8 mouse cellular contexts compared by ENCODE assay signal in genomic region chr17:66451143-66451542, GRCm38 (mm10). TPM values are rescaled to one million over a fixed set of nuclear protein-coding genes. Genes with fewer than 3 reads are reported as not detected.
DNase-seq lines count a peak whose midpoint lies in the region; ATAC-seq and TF ChIP-seq lines count a peak whose summit lies in the region.

No protein-coding gene starts in this region.

- DNase-seq in adrenal gland, adult 18-20 months (ENCODE audit: low spot score in 2 of 2): peak; percentile 89 to 90
- peak; percentile 97 for DNase-seq in embryo, embryonic 10 days (ENCODE audit: low spot score)
- peak; percentile 50 for DNase-seq in gastrocnemius, postnatal 25 days
- DNase-seq in induced T-regulatory cell, adult 2 months (ENCODE audit: low read depth): peak; percentile 77
- peak; percentile 84 to 92 for DNase-seq in left cerebral cortex, adult 2 months (ENCODE audit: extremely low spot score in 1 of 2, low spot score in 2 of 2)
- DNase-seq in mesoderm, embryonic 11.5 days (ENCODE audit: low read depth, low spot score): peak; percentile 94
- peak; percentile 82 for DNase-seq in right cerebral cortex, postnatal 36 days (ENCODE audit: low spot score in 2 of 2)

- H3K4me3 ChIP-seq in left cerebral cortex, adult 2 months: peak overlapping the region; percentile 93

- ATAC-seq in monocyte, adult 5-6 weeks (replicated peaks; ENCODE audit: insufficient number of reproducible peaks, low FRiP score, low TSS enrichment, poor library complexity, severe bottlenecking): no peak

- peak; percentile 89 for TF ChIP-seq CTCF in left cerebral cortex, adult 2 months (IDR thresholded peaks at IDR 0.05)

- intact Hi-C loops in left cerebral cortex, adult 2 months (cut with DNase I): loop anchor here (2.0 kb wide), 1 partner anchor 34 kb away; no protein-coding TSS in a partner anchor

- H3K27ac ChIP-seq in left cerebral cortex, adult 2 months: no peak overlapping the region

RNA-seq across cellular contexts. Expression of gene Mtcl1, which starts 1.6 kb away (rescaled TPM):
- total RNA-seq in adrenal gland, adult 18-20 months (2021): 1 to 10 TPM; 5.1 to 6.1 TPM
- 1 to 10 TPM; 6.0 to 6.3 TPM for total RNA-seq in gastrocnemius, postnatal 25 days (2021)
- 100 to 1,000 TPM; 103 to 122 TPM for total RNA-seq in left cerebral cortex, adult 2 months (2021)
- 1.1 TPM in 1 of 3 replicates, not detected in the others for total RNA-seq in monocyte, adult 5-6 weeks (2017)

Comparison
In these comparisons a context has a peak if more than half of its experiments do, and no peak if none do; other contexts are left out.
1. RNA of gene Mtcl1, which starts 1.6 kb away (total RNA-seq): 103 to 122 TPM in left cerebral cortex, adult 2 months; 6.0 to 6.3 TPM in gastrocnemius, postnatal 25 days, 5.1 to 6.1 TPM in adrenal gland, adult 18-20 months and 1.1 TPM in monocyte, adult 5-6 weeks; every median in the first group is over 10 times any median in the second.
2. Peak in every context shown above with its lines, with median percentiles within 50 percentile points of each other: DNase-seq.